Mouse (Mus musculus): ENCODE measurements at regions not wholly inside any gene's neighbourhood (a gene's known extent, or its start where the extent isn't known, plus 50 kb on each side); places are given as distances from the start of the nearest gene placed in this dataset.

DNA sequence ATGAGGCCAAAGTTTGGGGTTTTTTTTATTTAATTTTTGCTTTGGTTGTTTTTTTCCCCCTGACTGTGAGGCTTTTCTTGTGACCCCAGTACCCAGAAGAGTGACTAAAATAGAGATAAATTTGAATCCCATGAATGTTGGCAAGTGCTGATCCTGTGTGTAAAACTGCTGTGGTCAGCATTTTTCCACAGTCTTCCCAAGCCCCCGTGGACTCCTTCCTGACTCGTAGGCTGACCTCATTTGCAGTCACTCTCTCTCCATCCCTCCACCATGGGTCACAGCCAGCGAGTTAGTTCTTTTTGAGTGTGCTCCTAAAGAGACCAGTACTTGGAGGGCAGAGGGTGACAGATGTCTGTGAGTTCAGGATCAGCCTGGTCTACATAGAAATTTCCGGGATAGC lies 72.5 kb upstream of the Gadd45a start:
- no peak for ATAC-seq (replicated peaks)
- 71% methylated on average over 4 of the region's 4 CpGs for WGBS
- peaks cover 5% of the 10 kb centered on the region; the same call in 1 of the 2 replicates for H3K4me1 ChIP-seq

DNA sequence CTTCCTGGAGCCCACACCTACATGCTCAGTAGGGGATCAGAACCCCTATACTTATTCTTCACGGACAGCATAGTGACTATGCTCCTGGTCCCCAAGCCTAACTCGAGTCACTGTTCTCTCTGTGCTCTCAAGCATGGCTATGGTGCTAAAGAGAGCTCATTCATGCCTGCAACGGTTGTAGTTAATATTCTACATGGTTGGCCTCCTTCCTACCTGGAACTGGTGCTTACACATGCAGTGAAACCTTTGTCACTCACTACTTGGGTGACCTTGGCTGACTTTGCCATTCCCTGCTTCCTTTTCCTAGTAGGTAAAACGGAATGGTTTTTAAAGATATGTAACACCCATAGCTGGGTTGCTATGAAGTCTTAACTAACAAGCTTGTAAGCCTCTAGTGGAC lies 70.3 kb upstream of the Gadd45a start:
- no peak overlapping the region for H3K4me3 ChIP-seq
- WGBS: 78% methylated on average over 4 of the region's 4 CpGs
- no peak for ATAC-seq (replicated peaks)
- H3K36me3 ChIP-seq: no peaks in the 10 kb centered on the region
- H3K4me2 ChIP-seq (replicated peaks): no peak overlapping the region
- no peaks in the 10 kb centered on the region for H3K9me3 ChIP-seq
- H3K9ac ChIP-seq (replicated peaks): no peak overlapping the region
- H3K27me3 ChIP-seq: no peaks in the 10 kb centered on the region
- no peak overlapping the region for H3K27ac ChIP-seq (replicated peaks)
- no peaks in the 10 kb centered on the region for H3K4me1 ChIP-seq

More for the DNA sequence above, 72.5 kb upstream of the Gadd45a start:
- Histone ChIP-seq H3K4me3 (no peak overlapping the region), H3K27ac (replicated peaks) (no peak overlapping the region), H3K27me3 (no peaks in the 10 kb centered on the region), H3K36me3 (no peaks in the 10 kb centered on the region), H3K9ac (replicated peaks) (no peak overlapping the region), H3K4me2 (replicated peaks) (no peak overlapping the region), H3K9me3 (no peaks in the 10 kb centered on the region)

DNA sequence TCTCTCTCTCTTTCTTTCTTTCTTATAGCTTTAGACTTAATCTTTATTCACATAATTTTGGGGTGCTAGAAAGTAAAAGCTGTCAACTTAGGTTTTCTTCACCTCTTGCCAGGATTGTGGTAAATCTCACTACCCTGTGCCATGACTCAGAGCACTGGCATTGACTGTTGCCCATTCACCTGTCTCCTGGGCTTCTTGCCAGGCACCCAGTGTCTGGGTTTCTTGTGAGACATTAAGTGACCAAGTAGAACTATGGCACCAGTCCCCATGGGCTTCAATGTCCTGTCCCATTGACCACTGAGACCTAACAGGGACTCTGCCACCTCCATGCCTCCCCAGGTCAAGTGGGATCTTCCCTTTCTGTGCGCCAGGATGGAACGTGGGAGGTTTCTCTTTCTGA lies 69.2 kb upstream of the Gadd45a start:
- WGBS: 93% methylated on average over 2 of the region's 2 CpGs
- Histone ChIP-seq H3K4me2 (replicated peaks) (no peak overlapping the region), H3K9me3 (no peaks in the 10 kb centered on the region), H3K4me3 (no peak overlapping the region), H3K9ac (replicated peaks) (no peak overlapping the region), H3K4me1 (no peaks in the 10 kb centered on the region), H3K27ac (replicated peaks) (no peak overlapping the region), H3K36me3 (no peaks in the 10 kb centered on the region), H3K27me3 (no peaks in the 10 kb centered on the region)
- no peak for ATAC-seq (replicated peaks)

DNA sequence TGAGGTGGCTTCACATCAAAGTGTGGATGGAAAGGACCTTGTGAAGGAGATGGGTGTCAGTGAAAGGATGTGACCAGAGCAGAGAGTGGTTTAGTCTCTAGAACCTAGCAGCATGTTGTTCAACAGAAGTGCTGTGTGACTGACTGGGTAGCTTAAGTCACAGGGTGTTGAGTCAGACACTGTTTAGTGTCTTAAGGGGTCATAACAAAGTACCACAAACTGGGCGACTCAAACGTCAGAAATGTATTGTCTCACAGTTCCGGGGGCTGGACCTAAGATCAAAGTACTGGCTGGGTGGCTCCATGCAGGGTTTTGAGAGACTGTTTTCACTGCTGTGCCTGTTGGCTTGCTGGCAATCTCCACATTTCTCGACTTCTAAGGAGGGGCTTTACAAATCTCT lies 68.1 kb upstream of the Gadd45a start:
- no peak for ATAC-seq (replicated peaks)
- H3K27ac ChIP-seq (replicated peaks): no peak overlapping the region

DNA sequence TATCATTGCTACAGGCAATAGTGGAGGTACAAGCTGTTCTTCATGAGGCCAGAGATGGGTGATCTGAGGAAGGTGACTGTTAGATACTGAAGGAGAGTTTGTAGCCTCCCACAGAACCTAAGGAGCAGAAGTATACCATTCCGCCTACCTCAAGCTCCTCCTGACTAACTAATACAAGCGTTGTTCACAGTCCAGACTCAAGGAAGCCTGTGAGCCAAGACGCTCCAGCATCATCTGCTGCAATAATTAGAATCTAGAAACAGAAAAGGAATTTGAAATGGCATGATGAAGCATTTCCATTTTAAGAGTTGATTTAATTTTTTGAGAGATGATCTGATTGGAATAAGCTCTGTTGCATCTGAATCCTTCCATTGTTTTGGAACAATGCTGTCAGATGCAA lies 66.9 kb upstream of the Gadd45a start:
- 89% methylated on average over 3 of the region's 3 CpGs for WGBS
- no peaks in the 10 kb centered on the region for H3K9me3 ChIP-seq
- H3K4me2 ChIP-seq (replicated peaks): no peak overlapping the region
- H3K27me3 ChIP-seq: no peaks in the 10 kb centered on the region
- H3K9ac ChIP-seq (replicated peaks): no peak overlapping the region
- ATAC-seq (replicated peaks): no peak
- H3K4me3 ChIP-seq: no peak overlapping the region
- H3K36me3 ChIP-seq: no peaks in the 10 kb centered on the region
- no peaks in the 10 kb centered on the region for H3K4me1 ChIP-seq
- H3K27ac ChIP-seq (replicated peaks): no peak overlapping the region

More for the DNA sequence above, 68.1 kb upstream of the Gadd45a start:
- Histone ChIP-seq H3K4me1 (no peaks in the 10 kb centered on the region), H3K9ac (replicated peaks) (no peak overlapping the region), H3K4me2 (replicated peaks) (no peak overlapping the region), H3K4me3 (no peak overlapping the region), H3K27me3 (no peaks in the 10 kb centered on the region), H3K36me3 (no peaks in the 10 kb centered on the region), H3K9me3 (no peaks in the 10 kb centered on the region)
- WGBS: 8% methylated on average over 4 of the region's 4 CpGs

DNA sequence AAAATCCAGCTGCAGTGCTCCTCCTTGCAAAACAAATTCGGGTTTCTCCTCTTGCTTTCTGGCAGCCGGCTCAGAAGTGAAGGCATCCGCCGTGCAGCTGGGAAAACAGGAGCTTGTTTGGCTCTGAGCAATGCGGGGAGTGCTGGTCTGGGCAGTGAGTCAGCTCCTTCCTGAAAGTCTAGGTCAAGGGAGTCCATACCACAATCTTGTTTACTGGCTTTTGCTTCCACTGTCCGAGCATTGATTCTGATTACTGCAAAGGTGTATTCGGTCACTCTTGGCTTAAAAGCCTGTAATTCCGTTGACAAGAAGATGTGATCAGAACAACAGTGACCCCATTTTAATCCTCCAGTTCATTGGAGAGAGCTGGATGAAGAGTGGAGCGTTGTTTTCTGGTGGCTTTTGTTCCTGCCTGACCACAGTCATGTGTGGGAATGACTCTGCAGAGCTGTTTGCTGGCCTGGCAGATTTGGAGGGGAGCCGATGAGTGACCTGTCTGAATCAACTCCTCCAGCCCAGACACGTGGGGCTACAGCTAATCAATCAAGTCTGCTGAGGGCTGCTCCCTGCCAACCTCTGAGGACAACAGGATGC lies 65.4 kb upstream of the Gadd45a start:
- Histone ChIP-seq H3K27ac (replicated peaks) (no peak overlapping the region), H3K4me1 (no peaks in the 10 kb centered on the region)
- 67% methylated on average over 11 of the region's 11 CpGs for WGBS

DNA sequence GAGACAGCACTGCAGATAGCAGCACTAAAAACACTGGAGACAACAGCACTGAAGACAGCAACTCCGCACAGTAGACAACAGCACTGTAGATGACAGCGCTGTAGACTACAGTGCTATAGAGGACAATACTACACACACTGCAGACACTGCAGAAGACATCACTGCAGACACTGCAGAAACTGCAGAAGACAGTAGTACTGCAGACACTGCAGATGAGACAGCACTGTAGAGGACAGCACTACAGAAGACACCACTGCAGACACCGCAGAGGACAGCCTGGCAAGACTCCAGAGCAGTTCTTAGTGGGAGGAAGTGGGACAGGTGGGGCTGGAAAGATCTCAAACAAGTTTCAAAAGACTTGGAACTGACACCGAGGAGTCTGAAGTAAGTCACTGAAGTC lies 64.8 kb upstream of the Gadd45a start:
- Histone ChIP-seq H3K4me1 (no peaks in the 10 kb centered on the region), H3K9ac (replicated peaks) (no peak overlapping the region), H3K4me2 (replicated peaks) (no peak overlapping the region), H3K27ac (replicated peaks) (no peak overlapping the region), H3K36me3 (no peaks in the 10 kb centered on the region), H3K4me3 (no peak overlapping the region), H3K9me3 (no peaks in the 10 kb centered on the region), H3K27me3 (no peaks in the 10 kb centered on the region)
- 80% methylated on average over 4 of the region's 4 CpGs for WGBS
- ATAC-seq (replicated peaks): no peak

More for the DNA sequence above, 65.4 kb upstream of the Gadd45a start:
- no peak for ATAC-seq (replicated peaks)
- Histone ChIP-seq H3K9ac (replicated peaks) (no peak overlapping the region), H3K9me3 (no peaks in the 10 kb centered on the region), H3K4me3 (no peak overlapping the region), H3K36me3 (no peaks in the 10 kb centered on the region), H3K4me2 (replicated peaks) (no peak overlapping the region), H3K27me3 (no peaks in the 10 kb centered on the region)

DNA sequence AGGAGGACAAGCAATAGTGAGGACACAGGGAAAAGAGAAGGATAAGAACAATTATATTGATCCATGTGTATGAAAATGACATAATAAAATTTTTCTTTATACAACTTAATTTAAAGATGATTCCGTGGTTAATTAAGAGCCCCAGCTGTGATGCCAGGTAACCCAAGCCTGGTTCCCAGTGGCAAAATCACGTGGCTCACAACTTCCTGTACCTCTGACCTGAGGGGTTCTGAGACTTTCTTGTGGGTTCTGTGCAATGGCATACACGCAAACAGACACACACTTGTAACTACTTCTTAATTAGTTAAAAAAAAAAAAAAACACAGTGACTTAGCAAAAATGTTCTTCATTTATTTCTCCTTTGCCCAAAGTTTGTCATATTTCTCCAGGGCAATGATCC lies 57.2 kb upstream of the Gadd45a start:
- Histone ChIP-seq H3K9me3 (no peaks in the 10 kb centered on the region), H3K4me1 (no peaks in the 10 kb centered on the region), H3K27ac (replicated peaks) (no peak overlapping the region), H3K4me2 (replicated peaks) (no peak overlapping the region), H3K9ac (replicated peaks) (no peak overlapping the region), H3K4me3 (no peak overlapping the region), H3K36me3 (no peaks in the 10 kb centered on the region), H3K27me3 (no peaks in the 10 kb centered on the region)
- no peak for ATAC-seq (replicated peaks)
- 81% methylated on average over 3 of the region's 3 CpGs for WGBS

DNA sequence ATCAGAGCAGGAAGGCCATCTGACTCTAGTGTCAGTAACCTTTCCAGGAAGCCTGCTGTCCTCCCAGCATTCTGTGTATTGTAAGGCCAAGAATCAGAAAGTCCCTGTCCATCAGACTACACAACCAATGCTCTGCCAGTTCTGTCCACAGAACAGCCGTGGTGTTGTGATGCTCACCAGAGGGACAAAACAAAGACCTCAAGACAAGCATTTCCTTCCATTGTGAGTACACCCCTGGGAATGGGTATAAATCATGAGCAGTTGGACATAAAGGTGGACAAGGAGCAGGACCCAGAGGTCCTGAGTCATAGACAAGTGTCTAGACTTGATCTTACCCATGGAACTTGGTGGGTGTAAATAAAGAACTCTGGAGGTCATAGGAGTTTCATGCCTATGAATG lies 55.9 kb upstream of the Gadd45a start:
- Histone ChIP-seq H3K4me3 (no peak overlapping the region), H3K36me3 (no peaks in the 10 kb centered on the region), H3K9ac (replicated peaks) (no peak overlapping the region), H3K4me1 (no peaks in the 10 kb centered on the region), H3K27me3 (no peaks in the 10 kb centered on the region), H3K27ac (replicated peaks) (no peak overlapping the region), H3K9me3 (no peaks in the 10 kb centered on the region), H3K4me2 (replicated peaks) (no peak overlapping the region)
- no peak for ATAC-seq (replicated peaks)
- WGBS: 78% methylated on average over 1 of the region's 1 CpGs

DNA sequence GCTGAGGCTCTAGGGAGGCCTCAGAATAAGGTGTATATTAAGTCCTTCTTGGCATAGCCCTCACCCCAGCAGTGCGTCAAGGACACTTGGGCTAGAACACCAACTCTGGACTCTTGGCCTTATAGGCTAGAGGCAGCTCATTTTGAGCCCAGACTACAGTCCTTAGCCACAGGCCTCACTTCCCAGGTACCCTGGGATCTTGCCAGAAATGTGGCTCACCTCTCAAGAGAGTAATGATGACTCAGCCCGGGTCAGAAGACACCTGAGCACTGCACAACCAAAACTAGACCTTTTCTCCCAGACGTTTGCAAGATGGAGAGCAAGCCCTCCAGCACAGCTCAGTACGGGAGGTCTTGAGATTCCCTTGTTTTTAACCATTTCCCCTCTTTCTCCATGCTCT lies 52.9 kb upstream of the Gadd45a start:
- Histone ChIP-seq H3K9me3 (no peaks in the 10 kb centered on the region), H3K4me3 (no peak overlapping the region), H3K4me2 (replicated peaks) (no peak overlapping the region), H3K9ac (replicated peaks) (no peak overlapping the region), H3K36me3 (no peaks in the 10 kb centered on the region), H3K4me1 (no peaks in the 10 kb centered on the region), H3K27me3 (no peaks in the 10 kb centered on the region), H3K27ac (replicated peaks) (no peak overlapping the region)
- 91% methylated on average over 4 of the region's 4 CpGs for WGBS
- ATAC-seq (replicated peaks): no peak

DNA sequence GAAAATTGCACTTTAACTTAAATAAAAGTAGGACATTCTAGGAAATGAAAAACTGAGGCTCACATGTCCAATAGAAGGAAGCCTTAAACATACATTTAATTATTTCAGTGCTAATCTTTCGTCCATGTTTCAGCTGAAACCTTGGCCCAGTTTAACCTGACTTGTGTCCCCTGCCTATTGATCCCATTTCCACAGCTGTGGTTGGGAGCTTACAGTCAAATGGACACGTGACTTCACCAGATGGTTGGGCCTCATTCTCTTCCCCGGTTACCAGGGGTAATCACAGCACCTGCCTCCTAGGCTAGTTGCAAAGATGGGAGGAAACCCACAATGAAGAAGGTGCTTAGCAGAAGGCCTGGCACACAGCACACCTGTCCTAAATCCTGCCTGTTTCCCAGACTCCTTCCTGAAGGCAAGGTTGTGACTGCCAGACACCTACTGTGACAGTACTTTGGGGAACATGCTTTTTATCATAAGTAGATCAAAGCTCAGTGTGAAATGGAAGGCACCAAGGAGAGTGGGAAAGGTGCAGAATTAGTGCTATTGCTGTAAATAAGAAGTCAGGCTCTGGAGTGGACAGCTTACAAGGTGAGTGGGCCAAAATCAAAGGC lies 52.4 kb upstream of the Gadd45a start:
- H3K4me2 ChIP-seq (replicated peaks): no peak overlapping the region
- H3K27me3 ChIP-seq: no peaks in the 10 kb centered on the region
- no peak overlapping the region for H3K27ac ChIP-seq (replicated peaks)
- WGBS: 73% methylated on average over 3 of the region's 3 CpGs
- H3K9ac ChIP-seq (replicated peaks): no peak overlapping the region
- H3K36me3 ChIP-seq: no peaks in the 10 kb centered on the region
- no peaks in the 10 kb centered on the region for H3K9me3 ChIP-seq
- H3K4me3 ChIP-seq: no peak overlapping the region
- no peaks in the 10 kb centered on the region for H3K4me1 ChIP-seq
- no peak for ATAC-seq (replicated peaks)

DNA sequence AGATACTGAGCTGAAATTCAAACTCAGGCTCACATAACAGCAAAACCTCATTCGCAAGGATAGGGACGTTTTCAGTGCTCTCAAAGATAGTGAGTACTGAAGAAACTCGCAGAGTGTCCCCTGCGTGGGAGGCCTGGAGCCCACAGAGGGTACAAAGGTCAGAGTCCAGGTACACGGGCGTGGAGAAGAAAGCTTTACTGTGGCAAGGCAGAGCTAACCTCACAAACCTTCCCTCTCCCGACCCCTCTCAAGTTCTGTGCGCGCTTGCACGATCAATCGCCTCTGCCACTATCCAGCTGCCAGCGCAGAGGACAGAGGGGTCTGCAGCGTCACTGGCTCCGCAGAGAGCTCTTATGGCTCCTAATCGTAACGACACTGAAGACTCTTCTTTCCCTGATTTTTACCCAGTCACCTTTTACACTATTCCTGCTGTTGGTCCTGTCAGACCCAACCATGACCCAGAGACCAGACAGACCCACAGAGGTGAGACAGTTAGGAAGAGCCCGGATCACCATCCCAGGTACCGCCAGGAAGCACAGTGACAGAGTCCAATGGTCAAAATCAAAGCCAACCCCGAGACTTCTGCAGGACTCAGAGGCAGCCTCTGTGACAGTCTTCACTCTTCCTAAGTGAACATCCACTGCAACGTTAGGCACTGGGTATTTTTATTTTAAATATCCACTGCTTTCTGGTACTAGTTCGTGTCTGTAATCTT lies 51.6 kb upstream of the Gadd45a start:
- no peaks in the 10 kb centered on the region for H3K27me3 ChIP-seq
- H3K9me3 ChIP-seq: no peaks in the 10 kb centered on the region
- H3K4me3 ChIP-seq: no peak overlapping the region
- H3K4me1 ChIP-seq: no peaks in the 10 kb centered on the region
- no peak overlapping the region for H3K27ac ChIP-seq (replicated peaks)
- no peaks in the 10 kb centered on the region for H3K36me3 ChIP-seq
- H3K9ac ChIP-seq (replicated peaks): no peak overlapping the region
- ATAC-seq (replicated peaks): no peak
- WGBS: 77% methylated on average over 21 of the region's 21 CpGs
- H3K4me2 ChIP-seq (replicated peaks): no peak overlapping the region

All from forebrain, embryonic 15.5 days (tissue).